Mouse (Mus musculus): Measurements from ENCODE around the gene Shf.

- no peak for TF ChIP-seq CTCF (IDR thresholded peaks at IDR 0.05; ENCODE audit: low read depth, low read length)
- no peak for TF ChIP-seq POLR2A (IDR thresholded peaks at IDR 0.05; ENCODE audit: borderline replicate concordance, low read depth, low read length)
Measured at GRCm38 (mm10) chr2:122325361-122325760, 43.6 kb downstream of the Shf start.

All from bone marrow macrophage, adult 2 months (primary cell).